Mouse (Mus musculus) liver, adult 2 months (tissue): ENCODE measurements around the gene Gata1.

Experiments
- CTCF ChIP-seq: fragments of 200-500 bp; IDR thresholded peaks from 2 replicates; pipeline ENCODE4 v1.5.1; 2011; ENCODE audit warnings: low read depth, low read length, control low read depth
- POLR2A ChIP-seq: fragments of 200-500 bp; IDR thresholded peaks from 2 replicates; pipeline ENCODE4 v1.6.1; 2011; ENCODE audit warnings: low read length, control low read depth; ENCODE audit not compliant: insufficient read depth; ENCODE audit errors: extremely low read depth

DNA sequence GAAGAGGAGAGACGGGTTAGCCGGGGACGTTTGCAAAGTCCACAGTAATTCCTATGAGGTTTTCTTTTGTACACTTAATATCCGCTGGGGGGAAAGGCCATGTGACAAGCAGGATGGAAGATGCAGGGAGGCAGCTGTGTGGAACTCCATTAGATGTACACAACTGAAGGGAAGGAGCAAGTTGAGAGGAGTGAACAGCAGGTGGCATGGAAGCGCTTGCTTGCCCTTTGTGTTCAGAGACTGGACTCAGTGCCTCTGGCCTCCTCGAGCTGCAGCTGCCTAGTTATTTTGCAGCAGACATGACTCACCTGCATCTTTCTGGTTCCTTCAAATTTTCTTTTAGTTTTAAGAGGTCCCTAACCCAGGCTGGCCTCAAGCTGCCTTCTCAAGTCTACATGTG, 67.4 kb downstream of the Gata1 start:
- TF ChIP-seq CTCF (peak; percentile 18; the same call in 1 of the 2 replicates), POLR2A (no peak)
